Mouse (Mus musculus): ENCODE data around the gene Pnpla3. TPM values are rescaled to one million over a fixed set of nuclear protein-coding genes. Genes with fewer than 3 reads are reported as not detected.
A peak's percentile ranks its signal among the peaks of the same experiment; 100 is the strongest.

Gene Pnpla3
- polyA plus RNA-seq, 1 experiment from 2014 or later: 0.60 TPM

DNA sequence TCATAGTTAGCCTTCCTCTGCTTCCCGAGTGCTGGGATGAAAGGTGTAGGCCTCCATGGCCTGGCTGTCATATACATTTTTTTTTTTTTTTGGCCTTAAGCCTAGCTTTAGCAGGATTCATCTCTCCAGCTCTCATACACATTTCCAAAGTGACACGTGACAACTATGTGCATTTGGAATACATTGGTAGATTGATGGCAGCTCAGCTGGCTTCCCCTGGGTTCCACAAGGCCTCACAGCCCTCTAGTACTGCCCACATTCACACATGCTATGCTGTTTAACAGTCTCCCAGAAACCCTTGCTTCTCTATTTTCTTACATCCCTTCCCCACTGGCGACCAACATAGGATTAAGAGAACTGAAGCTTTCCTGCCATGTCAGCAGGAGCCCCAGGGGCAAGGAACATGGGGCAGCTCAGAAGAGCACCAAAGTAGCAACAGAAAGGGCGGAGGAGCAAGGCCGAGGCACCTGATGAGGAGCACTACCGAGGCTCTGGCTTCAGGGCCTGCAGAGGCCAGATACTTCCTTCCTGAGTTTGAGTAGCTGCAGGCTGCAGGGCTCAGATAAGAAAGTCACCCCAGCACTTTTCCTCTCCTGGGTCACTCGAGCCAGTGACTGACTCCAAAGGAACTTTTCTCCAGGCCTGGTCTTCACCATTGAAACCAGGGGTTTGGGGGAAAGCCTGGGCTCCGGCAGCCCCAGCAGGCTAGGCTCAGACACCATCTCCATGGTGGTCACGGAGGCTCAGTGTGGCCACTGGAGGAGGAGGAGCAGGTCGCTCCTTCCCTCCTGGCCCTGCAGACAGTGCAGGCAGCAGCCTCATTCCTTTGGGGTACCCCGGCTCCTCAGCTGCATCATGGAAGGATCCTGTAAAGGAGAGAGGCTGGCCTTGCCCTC, 42.1 kb downstream of the Pnpla3 start:
- H3K36me3 ChIP-seq: peaks cover 87% of the 10 kb centered on the region
- H3K27me3 ChIP-seq (replicated peaks): no peaks in the 10 kb centered on the region
- WGBS: 59% methylated on average over 11 of the region's 11 CpGs
- peaks cover 20% of the 10 kb centered on the region for H3K4me1 ChIP-seq (replicated peaks)
- no peak overlapping the region for H3K4me2 ChIP-seq
- H3K4me3 ChIP-seq: no peak overlapping the region
- H3K9me3 ChIP-seq (replicated peaks): no peaks in the 10 kb centered on the region
- ATAC-seq (ENCODE audit: insufficient number of reproducible peaks, low FRiP score): peak; percentile 83
- H3K9ac ChIP-seq: peak overlapping the region; percentile 47; the same call in 1 of the 2 replicates
- H3K27ac ChIP-seq (ENCODE audit: poor library complexity, severe bottlenecking): peak overlapping the region; percentile 75

DNA sequence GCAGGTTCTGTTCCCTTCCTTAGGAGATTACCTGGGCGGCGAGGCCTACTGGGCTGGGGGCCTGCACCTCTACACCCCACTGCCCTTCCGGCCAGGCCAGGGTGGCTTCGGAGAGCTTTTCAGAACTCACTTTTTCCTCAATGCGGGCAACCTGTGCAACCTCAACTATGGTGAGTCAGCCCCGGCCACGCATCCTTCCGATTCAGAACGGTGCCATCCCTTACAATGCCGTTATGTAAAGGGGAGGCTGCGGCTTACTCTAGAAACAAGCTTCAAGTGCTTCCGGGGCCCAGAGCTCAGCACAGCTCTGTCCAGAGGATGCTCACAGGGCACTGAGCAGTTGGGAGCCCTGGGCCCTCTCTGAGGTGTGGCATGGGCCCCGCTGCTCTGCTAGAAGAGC, 42.8 kb downstream of the Pnpla3 start:
- Histone ChIP-seq H3K36me3 (peaks cover 87% of the 10 kb centered on the region), H3K27ac (ENCODE audit: poor library complexity, severe bottlenecking) (peak overlapping the region; percentile 67), H3K4me1 (replicated peaks) (peaks cover 26% of the 10 kb centered on the region), H3K27me3 (replicated peaks) (no peaks in the 10 kb centered on the region), H3K4me3 (no peak overlapping the region), H3K9ac (no peak overlapping the region), H3K4me2 (no peak overlapping the region), H3K9me3 (replicated peaks) (no peaks in the 10 kb centered on the region)
- peak; percentile 23; the same call in 1 of the 2 replicates for ATAC-seq (ENCODE audit: insufficient number of reproducible peaks, low FRiP score)
- WGBS: 86% methylated on average over 13 of the region's 13 CpGs

DNA sequence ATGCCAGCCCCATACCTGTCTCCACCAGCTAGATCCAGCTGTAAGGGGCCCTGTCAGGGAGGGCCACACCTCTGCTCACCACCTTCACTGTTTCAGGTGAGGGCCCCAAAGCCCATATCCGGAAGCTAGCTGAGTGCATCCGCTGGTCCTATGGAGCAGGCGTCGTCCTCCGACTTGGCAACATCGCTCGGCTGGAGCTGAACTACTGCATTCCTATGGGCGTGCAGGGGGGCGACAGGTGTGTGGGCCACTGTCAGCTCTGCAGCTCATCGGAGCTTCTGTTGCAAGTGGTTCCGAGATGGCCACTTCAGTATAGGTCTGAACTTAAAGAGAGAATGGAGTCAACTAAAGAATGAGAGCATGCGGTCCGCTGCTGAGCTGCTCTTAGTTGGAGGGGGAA, 43.3 kb downstream of the Pnpla3 start:
- no peak overlapping the region for H3K4me2 ChIP-seq
- no peaks in the 10 kb centered on the region for H3K9me3 ChIP-seq (replicated peaks)
- 92% methylated on average over 13 of the region's 13 CpGs for WGBS
- H3K27ac ChIP-seq (ENCODE audit: poor library complexity, severe bottlenecking): no peak overlapping the region
- ATAC-seq (ENCODE audit: insufficient number of reproducible peaks, low FRiP score): no peak
- H3K36me3 ChIP-seq: peaks cover 82% of the 10 kb centered on the region
- no peak overlapping the region for H3K4me3 ChIP-seq
- no peaks in the 10 kb centered on the region for H3K27me3 ChIP-seq (replicated peaks)
- H3K9ac ChIP-seq: no peak overlapping the region
- H3K4me1 ChIP-seq (replicated peaks): peaks cover 30% of the 10 kb centered on the region

DNA sequence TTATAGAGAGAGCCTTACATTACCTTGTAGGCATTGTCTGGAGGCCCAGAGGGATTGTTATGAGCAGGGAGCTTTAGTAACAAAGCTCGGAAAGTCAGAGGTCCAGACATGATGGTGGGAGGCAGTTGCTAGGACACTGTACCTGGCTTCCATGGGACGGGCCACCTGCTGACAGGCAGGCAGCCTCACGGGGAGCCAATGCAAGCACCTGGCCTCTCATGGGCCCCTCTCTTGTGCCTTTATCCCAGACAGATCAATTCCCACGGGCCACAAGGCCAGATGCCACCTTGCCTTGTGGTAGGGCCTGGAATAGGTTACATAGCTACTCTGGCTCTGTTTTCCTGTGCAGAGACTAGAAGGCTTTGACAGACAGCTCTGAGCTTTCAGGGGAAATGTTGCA, 43.9 kb downstream of the Pnpla3 start:
- H3K36me3 ChIP-seq: peaks cover 76% of the 10 kb centered on the region
- H3K9me3 ChIP-seq (replicated peaks): no peaks in the 10 kb centered on the region
- H3K27ac ChIP-seq (ENCODE audit: poor library complexity, severe bottlenecking): no peak overlapping the region
- H3K4me1 ChIP-seq (replicated peaks): peaks cover 36% of the 10 kb centered on the region
- H3K27me3 ChIP-seq (replicated peaks): no peaks in the 10 kb centered on the region
- no peak overlapping the region for H3K4me2 ChIP-seq
- ATAC-seq (ENCODE audit: insufficient number of reproducible peaks, low FRiP score): no peak
- no peak overlapping the region for H3K9ac ChIP-seq
- H3K4me3 ChIP-seq: no peak overlapping the region
- WGBS: 71% methylated on average over 4 of the region's 4 CpGs

DNA sequence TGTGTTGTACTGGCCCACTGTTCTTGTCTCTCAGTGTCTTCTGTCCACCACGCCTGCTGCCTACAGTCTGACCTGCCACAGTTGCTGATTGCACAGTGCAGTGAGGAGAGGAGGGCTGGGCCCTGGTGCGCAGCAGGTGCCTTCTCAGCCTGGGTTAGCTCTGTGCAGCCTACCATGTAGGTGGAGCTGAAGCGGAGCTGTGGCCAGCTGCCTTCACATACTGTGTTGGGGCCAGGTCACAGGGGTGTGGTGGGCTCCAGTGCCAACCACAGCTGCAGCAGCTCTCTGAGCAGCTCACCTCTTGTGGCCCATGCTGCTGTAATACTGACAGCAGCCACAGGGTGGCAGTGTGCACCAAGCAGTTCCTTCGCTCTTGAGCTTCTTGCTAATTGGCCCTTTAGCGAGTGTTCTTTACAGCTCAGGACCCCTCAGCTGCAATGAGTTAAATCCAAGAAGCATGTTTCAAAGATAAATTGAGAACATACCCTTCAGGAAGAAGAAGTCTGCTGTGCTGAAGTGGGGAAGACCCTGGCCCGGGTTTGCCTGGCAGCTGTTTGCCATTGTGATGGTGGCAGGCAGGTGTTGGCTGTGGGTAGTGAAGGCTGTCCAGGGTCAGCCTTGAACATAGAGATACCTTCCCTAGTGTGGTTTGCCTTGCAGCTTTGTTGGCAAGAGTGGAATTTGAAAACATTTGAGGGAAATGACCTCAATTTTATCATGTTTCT, 44.6 kb downstream of the Pnpla3 start:
- Histone ChIP-seq H3K4me2 (no peak overlapping the region), H3K4me3 (no peak overlapping the region), H3K27ac (ENCODE audit: poor library complexity, severe bottlenecking) (no peak overlapping the region; the same call in 1 of the 2 replicates), H3K9ac (no peak overlapping the region), H3K4me1 (replicated peaks) (peaks cover 42% of the 10 kb centered on the region), H3K36me3 (peaks cover 70% of the 10 kb centered on the region), H3K9me3 (replicated peaks) (no peaks in the 10 kb centered on the region), H3K27me3 (replicated peaks) (no peaks in the 10 kb centered on the region)
- no peak for ATAC-seq (ENCODE audit: insufficient number of reproducible peaks, low FRiP score)
- 50% methylated on average over 6 of the region's 6 CpGs for WGBS

DNA sequence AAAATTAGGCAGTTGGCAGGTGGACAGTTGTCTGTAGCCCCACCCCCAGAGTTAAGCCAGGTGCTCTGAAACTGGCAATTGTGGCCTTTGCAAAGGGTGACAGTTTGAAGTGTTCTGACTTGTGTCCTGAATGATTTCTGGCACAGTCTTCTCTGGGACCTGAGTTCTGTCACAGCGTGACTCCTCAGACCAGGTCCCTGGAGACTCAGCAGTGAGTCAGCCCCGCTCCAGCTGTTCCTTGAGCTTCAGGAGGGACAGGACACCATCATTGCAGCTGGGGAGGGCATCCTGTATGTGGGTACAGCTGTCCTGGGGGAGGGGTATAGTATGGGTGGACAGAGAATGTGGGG, 45.1 kb downstream of the Pnpla3 start:
- peaks cover 43% of the 10 kb centered on the region for H3K4me1 ChIP-seq (replicated peaks)
- H3K4me3 ChIP-seq: no peak overlapping the region
- WGBS: 85% methylated on average over 2 of the region's 2 CpGs
- no peak for ATAC-seq (ENCODE audit: insufficient number of reproducible peaks, low FRiP score)
- no peaks in the 10 kb centered on the region for H3K27me3 ChIP-seq (replicated peaks)
- H3K9me3 ChIP-seq (replicated peaks): no peaks in the 10 kb centered on the region
- H3K9ac ChIP-seq: no peak overlapping the region
- peaks cover 65% of the 10 kb centered on the region for H3K36me3 ChIP-seq
- no peak overlapping the region for H3K27ac ChIP-seq (ENCODE audit: poor library complexity, severe bottlenecking)
- no peak overlapping the region for H3K4me2 ChIP-seq

DNA sequence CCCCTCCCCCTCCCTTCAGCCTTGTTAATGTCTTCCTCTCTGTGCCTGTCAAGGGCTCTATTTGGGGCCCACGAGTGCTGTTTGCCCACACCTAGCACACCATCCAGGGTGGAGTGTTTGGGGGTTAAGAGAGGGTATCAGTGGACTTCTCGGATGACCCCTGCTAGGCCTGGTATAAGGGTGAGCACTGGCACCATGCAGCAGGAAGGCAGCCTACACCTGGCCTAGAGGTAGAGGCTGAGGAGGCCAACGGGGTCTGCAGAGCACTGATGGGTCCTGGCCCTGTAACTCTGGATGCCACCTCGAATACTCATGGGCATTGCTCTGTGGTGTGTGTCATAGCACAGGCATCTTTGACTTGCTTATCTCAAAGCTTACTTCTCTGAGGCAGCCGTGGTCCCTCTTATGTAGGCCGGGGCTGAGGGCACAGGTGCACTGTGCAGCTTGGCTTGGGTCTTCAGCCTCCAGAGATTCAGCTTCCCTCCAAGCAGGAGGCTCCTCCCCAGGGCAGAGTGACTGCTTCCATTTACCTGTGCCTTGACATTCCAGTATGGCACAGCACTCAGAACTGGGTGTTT, 45.6 kb downstream of the Pnpla3 start:
- ATAC-seq (ENCODE audit: insufficient number of reproducible peaks, low FRiP score): no peak
- H3K36me3 ChIP-seq: peaks cover 62% of the 10 kb centered on the region
- no peak overlapping the region for H3K27ac ChIP-seq (ENCODE audit: poor library complexity, severe bottlenecking)
- WGBS: 75% methylated on average over 6 of the region's 6 CpGs
- no peak overlapping the region for H3K4me3 ChIP-seq
- peaks cover 48% of the 10 kb centered on the region for H3K4me1 ChIP-seq (replicated peaks)
- no peaks in the 10 kb centered on the region for H3K27me3 ChIP-seq (replicated peaks)
- no peak overlapping the region for H3K4me2 ChIP-seq
- no peaks in the 10 kb centered on the region for H3K9me3 ChIP-seq (replicated peaks)
- H3K9ac ChIP-seq: no peak overlapping the region

DNA sequence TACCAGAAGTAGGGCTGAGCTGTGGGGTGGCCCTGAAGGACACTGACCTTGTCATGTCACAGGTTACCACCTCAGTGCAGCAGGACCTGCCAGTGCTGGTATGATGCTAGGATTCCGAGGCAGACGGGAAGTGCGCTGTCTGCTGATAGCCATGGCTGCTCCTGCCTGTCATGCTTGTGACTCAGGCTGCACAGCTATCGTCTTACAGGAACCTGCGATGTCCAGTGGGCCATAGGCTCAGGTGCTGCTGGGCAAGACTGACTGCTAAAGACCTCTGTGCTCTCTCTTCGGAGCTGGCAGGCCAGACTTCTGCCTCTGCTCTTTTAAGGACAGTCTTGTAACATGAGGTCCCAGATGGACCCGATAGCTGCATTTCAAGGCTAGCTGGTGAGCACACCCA, 46.8 kb downstream of the Pnpla3 start:
- H3K4me3 ChIP-seq: no peak overlapping the region
- ATAC-seq (ENCODE audit: insufficient number of reproducible peaks, low FRiP score): no peak
- no peak overlapping the region for H3K9ac ChIP-seq
- H3K9me3 ChIP-seq (replicated peaks): no peaks in the 10 kb centered on the region
- no peak overlapping the region for H3K27ac ChIP-seq (ENCODE audit: poor library complexity, severe bottlenecking)
- 74% methylated on average over 7 of the region's 7 CpGs for WGBS
- peaks cover 51% of the 10 kb centered on the region for H3K36me3 ChIP-seq
- H3K4me2 ChIP-seq: no peak overlapping the region
- H3K4me1 ChIP-seq (replicated peaks): peaks cover 60% of the 10 kb centered on the region
- no peaks in the 10 kb centered on the region for H3K27me3 ChIP-seq (replicated peaks)

DNA sequence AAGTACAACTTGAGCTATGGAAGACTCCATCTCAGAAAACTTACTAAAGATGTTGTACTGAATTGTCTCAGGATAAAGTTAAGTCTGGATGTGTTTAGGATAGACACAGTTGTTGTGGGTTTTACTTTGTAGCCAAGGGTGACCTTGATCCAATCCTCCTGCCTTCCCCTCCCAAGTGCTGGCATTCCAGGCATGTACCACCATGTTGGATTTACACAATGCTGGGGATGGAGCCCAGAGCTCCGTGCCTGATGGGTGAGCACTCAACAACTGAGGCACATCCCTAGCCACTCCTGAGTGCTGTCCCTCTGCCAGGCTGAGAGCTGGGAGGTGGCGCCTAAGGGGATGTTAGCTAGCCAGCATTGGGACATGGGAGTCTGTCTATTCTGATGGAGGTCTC, 47.6 kb downstream of the Pnpla3 start:
- Histone ChIP-seq H3K4me1 (replicated peaks) (peaks cover 57% of the 10 kb centered on the region), H3K9ac (no peak overlapping the region), H3K27ac (ENCODE audit: poor library complexity, severe bottlenecking) (no peak overlapping the region), H3K4me3 (no peak overlapping the region), H3K4me2 (no peak overlapping the region), H3K27me3 (replicated peaks) (no peaks in the 10 kb centered on the region), H3K9me3 (replicated peaks) (no peaks in the 10 kb centered on the region), H3K36me3 (peaks cover 43% of the 10 kb centered on the region)
- 72% methylated on average over 2 of the region's 2 CpGs for WGBS
- no peak for ATAC-seq (ENCODE audit: insufficient number of reproducible peaks, low FRiP score)

DNA sequence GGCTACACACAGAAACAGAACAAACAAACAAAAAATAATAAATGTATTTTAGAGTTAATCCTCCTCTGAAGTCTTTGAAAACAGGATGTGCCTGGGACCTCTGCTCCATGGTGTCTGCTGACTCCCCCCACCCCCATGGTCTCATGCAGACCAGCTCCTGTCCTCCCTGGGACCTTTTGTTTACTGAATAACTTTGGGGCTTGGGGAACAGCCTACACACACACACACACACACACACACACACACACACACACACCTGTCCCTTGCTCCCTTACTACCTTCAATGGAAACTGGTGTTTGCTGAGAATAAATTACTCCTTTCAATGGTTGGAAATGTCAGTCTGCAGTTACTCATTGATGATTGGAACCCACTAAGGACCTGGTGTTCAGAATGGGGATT, 48.4 kb downstream of the Pnpla3 start:
- H3K4me2 ChIP-seq: no peak overlapping the region
- H3K9ac ChIP-seq: no peak overlapping the region
- ATAC-seq (ENCODE audit: insufficient number of reproducible peaks, low FRiP score): no peak
- peaks cover 36% of the 10 kb centered on the region for H3K36me3 ChIP-seq
- no peak overlapping the region for H3K27ac ChIP-seq (ENCODE audit: poor library complexity, severe bottlenecking)
- no peaks in the 10 kb centered on the region for H3K27me3 ChIP-seq (replicated peaks)
- H3K4me3 ChIP-seq: no peak overlapping the region
- H3K4me1 ChIP-seq (replicated peaks): peaks cover 57% of the 10 kb centered on the region
- H3K9me3 ChIP-seq (replicated peaks): no peaks in the 10 kb centered on the region

DNA sequence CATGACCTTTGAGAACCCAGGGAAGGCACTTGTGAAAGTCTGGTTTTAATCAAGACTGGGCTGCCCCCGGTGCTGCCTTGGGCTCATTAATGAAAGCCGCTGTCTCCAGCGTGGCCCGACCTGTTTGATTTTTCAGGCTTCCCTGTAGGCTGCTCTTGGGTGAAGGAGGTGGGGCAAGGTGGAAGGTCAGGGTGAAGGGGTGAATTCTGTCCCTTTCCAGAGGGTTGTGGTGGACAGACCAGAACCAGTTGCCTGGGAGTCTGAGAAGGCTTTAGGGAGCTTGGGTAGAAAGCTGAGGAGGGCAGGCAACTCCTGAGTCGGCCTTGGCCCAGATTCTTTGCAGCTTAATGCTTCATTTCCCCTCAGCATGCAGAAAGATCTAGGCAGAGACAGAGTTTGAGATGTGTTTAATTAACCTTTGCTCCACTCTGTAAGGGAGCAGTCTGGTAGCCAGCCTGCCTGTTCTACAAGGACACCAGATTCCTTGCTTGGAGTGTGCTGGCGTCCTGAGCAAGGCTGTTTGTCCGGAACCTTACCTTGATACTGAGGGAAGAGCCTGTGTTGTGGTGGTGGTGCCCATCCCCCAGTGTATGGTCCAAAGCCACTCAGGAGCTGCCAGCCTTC, 48.9 kb downstream of the Pnpla3 start:
- Histone ChIP-seq H3K4me2 (no peak overlapping the region), H3K4me1 (replicated peaks) (peaks cover 57% of the 10 kb centered on the region), H3K4me3 (no peak overlapping the region), H3K9ac (no peak overlapping the region), H3K27ac (ENCODE audit: poor library complexity, severe bottlenecking) (peak overlapping the region; percentile 1; the same call in 1 of the 2 replicates), H3K9me3 (replicated peaks) (no peaks in the 10 kb centered on the region), H3K27me3 (replicated peaks) (no peaks in the 10 kb centered on the region), H3K36me3 (peaks cover 30% of the 10 kb centered on the region)
- ATAC-seq (ENCODE audit: insufficient number of reproducible peaks, low FRiP score): no peak
- WGBS: 37% methylated on average over 7 of the region's 7 CpGs

Data from heart, embryonic 12.5 days (tissue).